Mouse (Mus musculus): Measurements from ENCODE around the gene F3. TPM values are rescaled to one million over a fixed set of nuclear protein-coding genes. Genes with fewer than 3 reads are reported as not detected.

Gene F3
- polyA plus RNA-seq, 1 experiment, result 16.8 TPM

- Histone ChIP-seq H3K36me3 (ENCODE audit: control insufficient read depth, insufficient read depth, low read length) (no peaks in the 10 kb centered on the region), H3K4me3 (ENCODE audit: insufficient read depth, low read depth, low read length) (no peak overlapping the region), H3K27ac (ENCODE audit: insufficient read depth, low read depth, low read length) (peak overlapping the region; percentile 95), H3K4me1 (ENCODE audit: control insufficient read depth, insufficient read depth, low read length) (peaks cover 11% of the 10 kb centered on the region), H3K27me3 (replicated peaks; ENCODE audit: control insufficient read depth, insufficient read depth, low read length) (no peaks in the 10 kb centered on the region)
- no peak for TF ChIP-seq POLR2A (IDR thresholded peaks at IDR 0.05; ENCODE audit: low read depth, low read length)
- no peak for TF ChIP-seq CTCF (conservative IDR thresholded peaks at IDR 0.05; ENCODE audit: insufficient read depth, insufficient read length, low read depth, low read length)
- peak; percentile 89 for DNase-seq
- WGBS, result 36% methylated on average over 4 of the region's 4 CpGs
Measured at GRCm38 (mm10) chr3:121684963-121685362, 38.4 kb upstream of the F3 start.

- H3K4me3 ChIP-seq (ENCODE audit: insufficient read depth, low read depth, low read length), result no peak overlapping the region
- H3K36me3 ChIP-seq (ENCODE audit: control insufficient read depth, insufficient read depth, low read length), result no peaks in the 10 kb centered on the region
- TF ChIP-seq POLR2A (IDR thresholded peaks at IDR 0.05; ENCODE audit: low read depth, low read length) (no peak), CTCF (conservative IDR thresholded peaks at IDR 0.05; ENCODE audit: insufficient read depth, insufficient read length, low read depth, low read length) (no peak)
- 75% methylated on average over 1 of the region's 1 CpGs for WGBS
- H3K27me3 ChIP-seq (replicated peaks; ENCODE audit: control insufficient read depth, insufficient read depth, low read length), result no peaks in the 10 kb centered on the region
- no peak for DNase-seq
- H3K27ac ChIP-seq (ENCODE audit: insufficient read depth, low read depth, low read length), result no peak overlapping the region
- H3K4me1 ChIP-seq (ENCODE audit: control insufficient read depth, insufficient read depth, low read length), result peaks cover 11% of the 10 kb centered on the region
Measured at GRCm38 (mm10) chr3:121685985-121686384, 37.4 kb upstream of the F3 start.

GRCm38 (mm10) chr3:121686408-121686911 is 36.9 kb upstream of the F3 start:
- Histone ChIP-seq H3K36me3 (ENCODE audit: control insufficient read depth, insufficient read depth, low read length) (no peaks in the 10 kb centered on the region), H3K4me3 (ENCODE audit: insufficient read depth, low read depth, low read length) (no peak overlapping the region), H3K27me3 (replicated peaks; ENCODE audit: control insufficient read depth, insufficient read depth, low read length) (no peaks in the 10 kb centered on the region), H3K27ac (ENCODE audit: insufficient read depth, low read depth, low read length) (no peak overlapping the region), H3K4me1 (ENCODE audit: control insufficient read depth, insufficient read depth, low read length) (peaks cover 11% of the 10 kb centered on the region)
- TF ChIP-seq CTCF (conservative IDR thresholded peaks at IDR 0.05; ENCODE audit: insufficient read depth, insufficient read length, low read depth, low read length) (no peak), POLR2A (IDR thresholded peaks at IDR 0.05; ENCODE audit: low read depth, low read length) (no peak)
- no peak for DNase-seq
- WGBS, result 81% methylated on average over 4 of the region's 4 CpGs

GRCm38 (mm10) chr3:121687741-121688140 is 35.6 kb upstream of the F3 start:
- Histone ChIP-seq H3K27ac (ENCODE audit: insufficient read depth, low read depth, low read length) (no peak overlapping the region), H3K27me3 (replicated peaks; ENCODE audit: control insufficient read depth, insufficient read depth, low read length) (no peaks in the 10 kb centered on the region), H3K4me1 (ENCODE audit: control insufficient read depth, insufficient read depth, low read length) (peaks cover 11% of the 10 kb centered on the region), H3K36me3 (ENCODE audit: control insufficient read depth, insufficient read depth, low read length) (no peaks in the 10 kb centered on the region), H3K4me3 (ENCODE audit: insufficient read depth, low read depth, low read length) (no peak overlapping the region)
- TF ChIP-seq CTCF (conservative IDR thresholded peaks at IDR 0.05; ENCODE audit: insufficient read depth, insufficient read length, low read depth, low read length) (no peak), POLR2A (IDR thresholded peaks at IDR 0.05; ENCODE audit: low read depth, low read length) (no peak)
- WGBS, result 78% methylated on average over 3 of the region's 3 CpGs
- no peak for DNase-seq

GRCm38 (mm10) chr3:121689029-121689428 is 34.3 kb upstream of the F3 start:
- DNase-seq, result no peak
- no peak overlapping the region for H3K27ac ChIP-seq (ENCODE audit: insufficient read depth, low read depth, low read length)
- H3K27me3 ChIP-seq (replicated peaks; ENCODE audit: control insufficient read depth, insufficient read depth, low read length), result no peaks in the 10 kb centered on the region
- TF ChIP-seq POLR2A (IDR thresholded peaks at IDR 0.05; ENCODE audit: low read depth, low read length), result no peak
- TF ChIP-seq CTCF (conservative IDR thresholded peaks at IDR 0.05; ENCODE audit: insufficient read depth, insufficient read length, low read depth, low read length), result no peak
- WGBS, result 92% methylated on average over 5 of the region's 5 CpGs
- no peaks in the 10 kb centered on the region for H3K36me3 ChIP-seq (ENCODE audit: control insufficient read depth, insufficient read depth, low read length)
- peaks cover 20% of the 10 kb centered on the region for H3K4me1 ChIP-seq (ENCODE audit: control insufficient read depth, insufficient read depth, low read length)
- no peak overlapping the region for H3K4me3 ChIP-seq (ENCODE audit: insufficient read depth, low read depth, low read length)

- no peak overlapping the region for H3K4me3 ChIP-seq (ENCODE audit: insufficient read depth, low read depth, low read length)
- no peaks in the 10 kb centered on the region for H3K36me3 ChIP-seq (ENCODE audit: control insufficient read depth, insufficient read depth, low read length)
- TF ChIP-seq POLR2A (IDR thresholded peaks at IDR 0.05; ENCODE audit: low read depth, low read length), result no peak
- no peak for TF ChIP-seq CTCF (conservative IDR thresholded peaks at IDR 0.05; ENCODE audit: insufficient read depth, insufficient read length, low read depth, low read length)
- 85% methylated on average over 3 of the region's 3 CpGs for WGBS
- no peak for DNase-seq
- H3K4me1 ChIP-seq (ENCODE audit: control insufficient read depth, insufficient read depth, low read length), result peaks cover 18% of the 10 kb centered on the region
- no peak overlapping the region for H3K27ac ChIP-seq (ENCODE audit: insufficient read depth, low read depth, low read length)
- H3K27me3 ChIP-seq (replicated peaks; ENCODE audit: control insufficient read depth, insufficient read depth, low read length), result no peaks in the 10 kb centered on the region
Measured at GRCm38 (mm10) chr3:121689697-121690096, 33.6 kb upstream of the F3 start.

GRCm38 (mm10) chr3:121693001-121693730 is 30.2 kb upstream of the F3 start:
- WGBS, result 65% methylated on average over 13 of the region's 13 CpGs
- H3K4me3 ChIP-seq (ENCODE audit: insufficient read depth, low read depth, low read length), result no peak overlapping the region
- peaks cover 10% of the 10 kb centered on the region; the same call in 1 of the 2 replicates for H3K4me1 ChIP-seq (ENCODE audit: control insufficient read depth, insufficient read depth, low read length)
- DNase-seq, result peak; percentile 26
- no peaks in the 10 kb centered on the region for H3K36me3 ChIP-seq (ENCODE audit: control insufficient read depth, insufficient read depth, low read length)
- no peak; the same call in 1 of the 2 replicates for TF ChIP-seq CTCF (conservative IDR thresholded peaks at IDR 0.05; ENCODE audit: insufficient read depth, insufficient read length, low read depth, low read length)
- TF ChIP-seq POLR2A (IDR thresholded peaks at IDR 0.05; ENCODE audit: low read depth, low read length), result no peak
- no peaks in the 10 kb centered on the region for H3K27me3 ChIP-seq (replicated peaks; ENCODE audit: control insufficient read depth, insufficient read depth, low read length)
- H3K27ac ChIP-seq (ENCODE audit: insufficient read depth, low read depth, low read length), result no peak overlapping the region

All from kidney, adult 2 months (tissue).